Mouse (Mus musculus) stomach, postnatal 0 days (tissue): ENCODE measurements at regions not wholly inside any gene's neighbourhood (a gene's known extent, or its start where the extent isn't known, plus 50 kb on each side); places are given as distances from the start of the nearest gene placed in this dataset.

Experiments used
- ATAC-seq: fragments of 200-750 bp; cut with Nextera tagmentation; 2 replicates; pipeline ENCODE4 v1.8.0; 2017; ENCODE audit not compliant: low FRiP score, low TSS enrichment
- DNase-seq: peaks from one replicate; pipeline ENCODE4 v3.0.0-alpha.2; 2016; ENCODE audit warnings: low spot score
- H3K27ac ChIP-seq: fragments of 300-500 bp; sonication (generic); replicated peaks from 2 replicates; pipeline ENCODE4 v1.5.1; 2014; ENCODE audit warnings: mild to moderate bottlenecking, control low read depth
- H3K27me3 ChIP-seq: fragments of 300-500 bp; sonication (generic); 2 replicates; pipeline ENCODE4 v1.6.1; 2014; ENCODE audit warnings: low read length; ENCODE audit not compliant: control insufficient read depth, insufficient read depth
- H3K36me3 ChIP-seq: fragments of 300-500 bp; sonication (generic); 2 replicates; pipeline ENCODE4 v1.6.1; 2014; ENCODE audit warnings: low read length, mixed read lengths; ENCODE audit not compliant: control insufficient read depth, insufficient read depth
- H3K4me1 ChIP-seq: fragments of 300-500 bp; sonication (generic); replicated peaks from 2 replicates; pipeline ENCODE4 v1.6.1; 2014; ENCODE audit warnings: antibody characterized with exemption; ENCODE audit not compliant: control insufficient read depth, insufficient read depth
- H3K4me2 ChIP-seq: fragments of 300-500 bp; sonication (generic); replicated peaks from 2 replicates; pipeline ENCODE4 v1.6.1; 2014; ENCODE audit warnings: low read depth, mild to moderate bottlenecking, control low read depth, moderate library complexity
- H3K4me3 ChIP-seq: fragments of 300-500 bp; sonication (generic); 2 replicates; pipeline ENCODE4 v1.5.1; 2014; ENCODE audit warnings: low read depth, low read length, control low read depth
- H3K9ac ChIP-seq: fragments of 300-500 bp; sonication (generic); 2 replicates; pipeline ENCODE4 v1.6.1; 2014; ENCODE audit warnings: mild to moderate bottlenecking, low read length, control low read depth, mixed read lengths
- H3K9me3 ChIP-seq: fragments of 300-500 bp; sonication (generic); 2 replicates; pipeline ENCODE4 v1.6.1; 2016; ENCODE audit warnings: low read length; ENCODE audit not compliant: control insufficient read depth
- CTCF ChIP-seq: IDR thresholded peaks from 2 replicates; pipeline ENCODE4 v1.5.1; 2016; ENCODE audit warnings: antibody characterized with exemption, low read depth, mild to moderate bottlenecking, moderate library complexity
- EP300 ChIP-seq: optimal IDR thresholded peaks from 2 replicates; pipeline ENCODE3; 2016; ENCODE audit warnings: antibody characterized with exemption
- WGBS: fragments of 180-500 bp; shearing (Covaris S2); extraction: QIAGEN DNeasy Blood & Tissue Kit; methylation state at CpG from one replicate; pipeline ENCODE4 v1.1.7; 2014; 5-methylcytosine and 5-hydroxymethylcytosine counted together

- ATAC-seq = no peak
- Histone ChIP-seq H3K4me3 (no peak overlapping the region), H3K4me2 (no peak overlapping the region), H3K27ac (no peak overlapping the region), H3K36me3 (no peaks in the 10 kb centered on the region), H3K27me3 (no peaks in the 10 kb centered on the region), H3K4me1 (no peaks in the 10 kb centered on the region), H3K9me3 (no peaks in the 10 kb centered on the region), H3K9ac (no peak overlapping the region)
- 42% methylated on average over 1 of the region's 1 CpGs for WGBS
- DNase-seq = no peak
- no peak for TF ChIP-seq CTCF
- TF ChIP-seq EP300 = no peak
These were observed 1685.5 kb upstream of the Dsel start for GRCm38 (mm10) chr1:113550172-113550571.

- ATAC-seq (no peak), DNase-seq (no peak)
- no peaks in the 10 kb centered on the region for H3K4me1 ChIP-seq
- H3K4me3 ChIP-seq = no peak overlapping the region
- H3K36me3 ChIP-seq = no peaks in the 10 kb centered on the region
- TF ChIP-seq EP300 (no peak), CTCF (no peak)
- H3K4me2 ChIP-seq = no peak overlapping the region
- H3K27me3 ChIP-seq = no peaks in the 10 kb centered on the region
- no peaks in the 10 kb centered on the region for H3K9me3 ChIP-seq
- H3K9ac ChIP-seq = no peak overlapping the region
- H3K27ac ChIP-seq = no peak overlapping the region
These were observed 1675.3 kb upstream of the Dsel start for GRCm38 (mm10) chr1:113539981-113540380.

GRCm38 (mm10) chr1:113530553-113530952 lies 1665.8 kb upstream of the Dsel start:
- Histone ChIP-seq H3K27me3 (no peaks in the 10 kb centered on the region), H3K4me1 (no peaks in the 10 kb centered on the region), H3K4me2 (no peak overlapping the region), H3K9me3 (no peaks in the 10 kb centered on the region), H3K9ac (no peak overlapping the region), H3K4me3 (no peak overlapping the region), H3K27ac (no peak overlapping the region), H3K36me3 (no peaks in the 10 kb centered on the region)
- DNase-seq = no peak
- TF ChIP-seq EP300 (no peak), CTCF (no peak)
- WGBS = 83% methylated on average over 3 of the region's 3 CpGs
- no peak for ATAC-seq

DNA sequence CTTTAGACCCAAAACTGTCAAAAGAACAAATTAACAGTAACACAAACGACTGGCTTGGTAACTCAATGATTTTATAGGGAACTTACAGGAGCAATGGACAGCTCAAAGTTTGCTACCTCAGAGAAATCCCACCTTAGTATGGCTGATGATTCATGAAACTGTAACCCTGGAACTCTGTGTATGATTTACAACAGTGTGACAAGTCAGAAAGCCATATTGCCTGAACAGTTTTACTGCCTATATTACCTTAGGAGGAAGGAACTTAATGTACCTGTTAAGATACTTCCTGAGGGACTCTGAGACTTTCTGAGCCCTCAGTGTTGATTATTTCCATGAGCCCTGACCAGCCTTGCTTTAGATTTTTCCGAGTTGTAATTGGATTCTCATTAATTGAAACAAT lies 1631.3 kb upstream of the Dsel start:
- Histone ChIP-seq H3K9me3 (no peaks in the 10 kb centered on the region), H3K9ac (no peak overlapping the region), H3K4me2 (no peak overlapping the region), H3K27ac (no peak overlapping the region), H3K27me3 (no peaks in the 10 kb centered on the region), H3K4me3 (no peak overlapping the region), H3K4me1 (no peaks in the 10 kb centered on the region), H3K36me3 (no peaks in the 10 kb centered on the region)
- WGBS = 46% methylated on average over 2 of the region's 2 CpGs
- DNase-seq (no peak), ATAC-seq (no peak)
- TF ChIP-seq CTCF = no peak
- TF ChIP-seq EP300 = no peak

GRCm38 (mm10) chr1:113490243-113491003 lies 1625.7 kb upstream of the Dsel start:
- H3K4me3 ChIP-seq = no peak overlapping the region
- TF ChIP-seq CTCF (no peak), EP300 (no peak)
- H3K9me3 ChIP-seq = no peaks in the 10 kb centered on the region
- H3K4me2 ChIP-seq = no peak overlapping the region
- ATAC-seq = no peak
- no peaks in the 10 kb centered on the region for H3K4me1 ChIP-seq
- 71% methylated on average over 5 of the region's 5 CpGs for WGBS
- no peaks in the 10 kb centered on the region for H3K36me3 ChIP-seq
- DNase-seq = peak; percentile 12
- no peak overlapping the region for H3K9ac ChIP-seq
- H3K27me3 ChIP-seq = no peaks in the 10 kb centered on the region
- H3K27ac ChIP-seq = no peak overlapping the region

DNA sequence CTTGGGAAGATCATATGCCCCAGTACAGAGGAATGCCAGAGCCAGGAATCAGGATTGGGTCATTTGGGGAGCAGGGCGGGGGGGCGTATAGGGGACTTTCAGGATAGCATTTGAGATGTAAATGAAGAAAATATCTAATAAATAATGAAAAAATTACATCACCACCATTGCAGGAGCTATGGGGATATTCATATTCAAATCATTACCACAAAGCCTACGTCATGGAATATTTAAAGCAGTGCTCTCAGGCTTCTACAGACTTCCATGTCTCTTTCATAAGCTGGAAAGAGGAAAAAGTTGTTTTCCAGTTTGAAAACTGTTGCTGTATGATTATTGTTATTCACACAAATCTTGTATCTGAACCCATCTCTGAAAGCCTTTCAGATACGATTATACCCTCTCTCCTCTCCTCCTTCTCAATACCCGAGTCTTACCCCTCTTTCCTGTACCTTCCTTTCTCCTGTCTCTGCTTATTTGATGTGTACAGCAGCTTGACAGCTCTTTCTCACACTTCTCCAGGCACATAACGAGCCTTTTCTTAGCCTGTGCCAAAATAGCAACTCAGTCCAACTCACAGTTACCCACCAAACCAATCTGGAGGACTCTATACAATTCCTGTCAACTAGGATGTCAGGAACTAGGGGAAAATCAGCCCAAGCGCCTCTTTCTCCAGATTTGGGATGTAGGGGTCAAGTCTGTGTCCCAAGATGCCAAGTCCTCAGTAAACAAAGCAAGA lies 1592.0 kb upstream of the Dsel start:
- Histone ChIP-seq H3K27ac (no peak overlapping the region), H3K9me3 (no peaks in the 10 kb centered on the region), H3K36me3 (no peaks in the 10 kb centered on the region), H3K9ac (no peak overlapping the region), H3K4me1 (no peaks in the 10 kb centered on the region), H3K4me2 (no peak overlapping the region), H3K27me3 (no peaks in the 10 kb centered on the region), H3K4me3 (no peak overlapping the region)
- ATAC-seq = no peak
- TF ChIP-seq CTCF (no peak), EP300 (no peak)
- no peak for DNase-seq
- 68% methylated on average over 7 of the region's 7 CpGs for WGBS
